Mouse (Mus musculus): ENCODE results near the gene Rab11fip5.

DNA sequence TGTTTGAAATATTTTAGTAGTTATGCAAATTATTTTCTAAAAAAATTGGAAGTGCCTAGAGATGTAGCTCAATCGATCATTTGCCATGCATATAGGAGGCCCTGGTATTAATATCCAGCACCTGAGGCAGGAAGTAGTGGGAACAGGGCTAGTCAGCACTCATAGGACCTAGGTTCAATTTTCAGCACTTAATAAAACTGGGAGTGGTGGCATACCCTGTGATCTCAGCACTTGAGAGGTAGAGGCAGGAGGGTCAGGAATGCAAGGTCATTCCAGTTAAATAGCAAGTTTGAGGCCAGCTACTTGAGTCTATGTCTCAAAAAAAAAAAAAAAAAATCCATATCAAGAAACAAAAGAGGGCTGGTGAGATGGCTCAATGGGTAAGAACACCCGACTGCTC, 44.7 kb upstream of the Rab11fip5 start:
- no peak for TF ChIP-seq CTCF (IDR thresholded peaks at IDR 0.05; ENCODE audit: insufficient read depth, low read depth, low read length)
- no peak for TF ChIP-seq POLR2A (IDR thresholded peaks at IDR 0.05; ENCODE audit: insufficient read depth, low read depth, low read length)
